Mouse (Mus musculus) hindlimb bud, embryonic 11.5 days (tissue): Measurements from ENCODE around the gene Arl8b.

Experiments
- DNase-seq: peaks from one replicate; pipeline ENCODE4 v3.0.0-alpha.2; 2012; ENCODE audit warnings: low read depth, low spot score; ENCODE audit errors: extremely low spot score

The Arl8b gene

DNA sequence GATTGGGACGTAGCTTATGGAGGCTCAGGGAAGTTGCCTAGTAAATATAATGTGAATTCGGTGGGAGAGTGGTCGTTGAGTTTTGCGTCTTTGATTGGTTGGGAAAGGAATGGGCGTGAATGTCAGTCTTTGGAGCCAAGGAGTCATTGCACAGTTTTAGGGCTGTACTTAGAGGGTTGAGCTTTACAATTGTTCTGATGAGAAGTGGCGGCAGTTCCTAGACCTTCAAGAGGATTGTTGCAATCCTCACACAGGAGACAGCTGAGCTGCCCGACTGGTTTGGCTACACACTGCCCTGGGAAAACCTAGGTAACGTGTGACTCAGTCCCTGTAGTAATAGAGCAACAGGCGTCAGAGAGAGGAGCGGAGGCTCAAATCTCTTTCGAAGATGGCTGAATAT is 1.2 kb downstream of the Arl8b start:
- DNase-seq = no peak

DNA sequence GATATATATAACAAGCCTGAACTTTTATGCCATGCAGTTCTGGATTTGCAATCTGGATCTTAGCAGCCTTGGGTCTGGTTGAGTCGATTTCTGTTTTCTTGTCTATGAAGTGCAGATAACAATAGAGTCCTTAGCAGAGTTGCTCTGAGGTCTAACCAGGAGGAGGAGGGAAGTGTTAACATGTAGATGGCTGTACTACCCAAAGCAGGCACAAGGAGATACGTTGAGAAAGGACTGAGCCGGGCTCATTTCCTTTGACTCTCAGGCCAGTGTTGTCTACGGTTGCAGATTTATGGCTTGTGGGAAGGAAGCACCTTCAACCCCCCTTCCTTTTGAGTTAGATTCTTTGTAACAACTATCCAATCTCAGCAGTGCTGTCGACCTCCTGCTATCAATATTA is 1.9 kb downstream of the Arl8b start:
- DNase-seq = no peak

DNA sequence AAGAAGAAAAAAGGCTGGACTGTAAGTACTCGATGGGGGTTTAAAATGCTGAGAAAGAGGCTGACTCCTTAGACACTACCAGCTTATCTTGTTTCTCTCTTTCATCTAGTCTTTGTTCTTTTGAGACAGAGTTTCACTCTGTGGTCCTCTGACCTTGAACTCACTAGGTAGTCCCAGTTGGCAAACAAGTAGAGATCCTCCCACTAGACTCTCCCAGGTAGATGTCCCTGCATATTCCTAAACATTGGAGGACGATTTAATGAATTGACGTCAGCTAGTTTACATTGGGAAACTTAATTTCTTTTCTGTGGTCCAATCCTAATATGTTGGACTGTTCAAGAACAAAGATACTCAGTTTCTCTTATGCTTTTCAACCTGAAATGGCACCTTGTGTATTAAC is 2.7 kb downstream of the Arl8b start:
- no peak for DNase-seq

DNA sequence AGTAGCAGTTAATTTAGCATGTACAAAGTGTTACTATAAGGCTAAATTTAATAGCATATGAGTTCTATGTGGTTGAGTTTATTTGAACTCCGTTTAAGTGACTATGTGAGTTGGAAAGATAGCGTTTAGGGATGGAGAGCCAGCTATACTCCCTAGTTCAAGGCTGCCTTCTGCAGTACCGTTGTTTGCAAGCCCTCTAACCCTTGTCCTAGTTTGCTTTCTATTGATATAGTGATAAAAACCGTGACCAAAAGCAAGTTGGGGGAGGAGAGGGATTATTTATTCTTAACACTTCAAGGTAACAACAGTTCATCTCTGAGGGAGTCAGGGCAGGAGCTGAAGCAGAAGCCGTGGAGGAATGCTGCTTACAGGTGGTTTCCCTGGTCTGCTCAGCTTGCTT is 8.6 kb downstream of the Arl8b start:
- no peak for DNase-seq

DNA sequence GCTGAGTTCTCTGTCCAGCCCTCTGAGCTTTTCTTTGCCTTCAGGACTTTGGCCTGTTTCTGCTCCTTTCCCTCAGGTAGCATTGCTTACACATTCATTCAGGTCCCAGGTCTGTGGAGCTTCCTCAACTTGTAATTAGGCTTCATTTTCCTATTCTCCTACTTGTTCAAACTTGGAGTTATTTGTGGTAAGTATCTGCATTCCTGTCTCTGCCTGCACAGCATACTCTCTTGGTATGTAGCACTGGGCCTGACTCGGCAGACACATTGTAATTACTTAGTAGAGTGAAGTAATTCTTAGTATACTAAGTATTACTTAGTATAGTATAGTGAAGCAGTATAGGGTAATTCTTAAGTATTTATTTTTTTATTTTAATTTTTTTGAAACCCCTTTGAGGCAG is 13.0 kb downstream of the Arl8b start:
- no peak for DNase-seq

DNA sequence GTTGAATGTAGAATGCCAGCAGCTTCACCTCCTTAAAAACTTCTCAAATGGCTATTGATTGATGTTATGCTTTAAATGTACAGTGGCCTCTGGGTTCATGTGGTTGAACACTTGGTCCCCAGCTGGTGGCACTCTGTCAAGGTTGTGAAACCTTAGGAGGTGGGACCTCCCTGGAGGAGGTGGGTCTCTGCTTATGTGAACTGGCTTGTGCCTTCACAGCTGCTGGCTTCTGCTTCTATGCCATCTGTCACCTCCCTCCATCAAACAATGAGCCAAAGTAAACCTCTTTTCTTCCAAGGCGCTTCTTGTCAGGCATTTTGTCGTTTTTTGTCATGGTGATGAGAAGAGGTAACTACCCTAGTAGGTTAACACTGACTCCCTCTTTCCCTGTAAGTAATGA is 13.8 kb downstream of the Arl8b start:
- no peak for DNase-seq

DNA sequence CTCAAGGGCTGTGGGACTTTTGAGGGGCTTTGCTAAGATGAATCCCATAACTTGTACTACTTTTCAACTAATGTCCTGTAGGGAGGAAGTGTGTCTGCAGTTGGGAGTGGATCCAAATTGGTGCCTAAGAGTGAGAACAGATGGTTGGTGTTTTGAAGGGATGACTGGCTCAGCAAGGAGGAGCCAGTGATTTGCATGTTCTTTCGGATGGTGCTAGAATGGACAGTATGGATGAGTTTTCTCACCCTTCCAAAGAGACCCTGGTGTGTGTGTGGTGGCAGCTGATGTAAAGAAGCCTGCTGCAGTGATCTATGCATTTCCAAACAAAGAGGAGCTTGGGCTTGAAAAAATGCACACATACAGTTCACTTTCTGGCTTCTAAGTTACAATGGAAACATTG is 22.3 kb downstream of the Arl8b start:
- no peak for DNase-seq

DNA sequence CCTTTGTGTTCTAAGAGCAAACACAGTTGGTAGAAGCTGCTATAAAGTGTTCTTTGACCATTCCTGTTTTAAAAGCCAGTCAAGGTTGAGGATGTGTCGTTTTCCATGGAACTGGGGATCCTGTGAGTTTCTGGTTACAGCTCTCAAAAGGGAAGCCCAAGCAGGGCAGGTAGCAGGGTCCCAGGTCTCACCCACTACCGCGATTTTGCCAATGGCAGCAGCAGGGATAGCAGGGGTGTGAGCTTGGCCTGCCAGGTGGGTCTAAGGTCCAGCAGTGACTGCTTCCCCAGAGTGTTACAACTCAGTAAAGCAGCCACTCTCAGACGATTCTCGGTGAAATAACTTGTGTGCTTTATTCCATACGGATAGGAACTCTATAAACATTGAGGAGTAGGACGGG is 23.0 kb downstream of the Arl8b start:
- DNase-seq = no peak

DNA sequence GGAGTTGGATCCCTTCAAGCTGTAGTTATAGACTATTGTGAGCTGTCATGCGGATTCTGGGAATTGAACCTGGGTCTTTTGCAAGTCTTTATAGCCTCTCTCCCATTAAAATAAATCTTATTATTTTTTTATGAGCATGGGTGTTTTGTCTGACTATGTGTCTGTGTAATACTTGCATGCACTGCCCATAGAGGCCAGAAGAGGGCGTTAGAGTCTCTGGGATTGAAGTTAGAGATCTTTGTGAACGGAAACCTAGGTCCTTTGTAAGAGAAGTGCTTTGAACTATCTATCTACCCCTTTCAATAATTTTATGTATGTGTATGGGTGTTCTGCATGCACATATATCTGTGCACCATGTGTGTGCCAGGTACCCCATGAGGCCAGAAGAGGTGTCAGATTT is 24.5 kb downstream of the Arl8b start:
- DNase-seq = no peak

DNA sequence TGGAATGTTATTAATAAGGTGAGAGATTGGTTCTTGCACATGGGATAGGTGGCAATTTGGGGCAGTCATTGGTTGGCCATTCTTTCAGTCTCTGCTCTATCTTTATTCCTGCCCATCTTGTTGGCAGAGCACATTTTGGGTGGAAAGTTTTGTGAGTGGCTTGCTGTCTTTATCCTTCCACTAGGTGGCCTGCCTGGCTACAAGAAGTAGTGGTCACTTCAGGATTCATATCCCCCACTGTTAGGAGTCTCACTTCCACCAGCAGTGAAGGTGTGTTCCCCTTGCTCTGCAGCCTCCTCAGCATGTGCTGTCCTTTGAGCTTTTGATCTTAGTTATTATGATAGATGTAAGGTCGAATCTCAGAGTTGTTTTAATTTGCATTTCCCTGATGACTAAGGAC is 25.9 kb downstream of the Arl8b start:
- DNase-seq = no peak

DNA sequence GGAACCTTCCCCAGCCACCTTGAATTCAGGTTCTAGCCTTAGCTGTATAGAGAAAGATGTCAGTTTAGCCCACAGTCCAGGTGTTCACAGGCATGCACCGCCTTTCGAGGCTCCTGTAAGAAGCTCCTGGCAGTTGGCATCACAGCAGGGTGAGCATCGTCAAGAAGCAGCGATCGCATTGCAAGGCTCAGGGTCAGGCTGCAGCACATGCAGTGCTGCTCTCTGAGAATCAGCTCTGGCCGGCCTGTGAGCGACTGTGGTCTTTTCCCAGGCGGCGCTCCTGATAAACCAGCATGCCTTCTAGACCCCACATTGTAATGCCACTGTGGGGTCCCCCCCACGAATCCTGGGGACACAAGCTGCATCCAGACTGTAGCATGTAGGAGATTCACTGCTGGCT is 27.3 kb downstream of the Arl8b start:
- no peak for DNase-seq

DNA sequence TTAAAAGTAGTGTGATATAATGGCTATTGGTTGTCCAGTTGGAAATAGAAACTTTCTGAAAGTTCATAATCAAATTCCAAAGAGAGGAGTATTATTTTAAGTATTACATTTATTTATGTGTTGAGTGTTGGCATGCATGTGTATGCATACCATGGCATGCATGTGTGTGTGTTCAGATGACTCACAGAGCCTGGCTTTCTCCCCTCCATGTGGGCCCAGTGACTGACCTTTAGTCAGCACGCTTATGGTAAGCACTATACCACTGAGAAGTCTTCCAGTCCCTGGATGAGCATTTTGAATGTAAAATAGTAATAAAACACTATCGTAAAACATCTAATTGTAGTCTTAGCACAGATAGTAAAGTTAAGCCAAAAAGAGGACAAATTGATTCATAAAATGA is 29.2 kb downstream of the Arl8b start:
- no peak for DNase-seq

DNA sequence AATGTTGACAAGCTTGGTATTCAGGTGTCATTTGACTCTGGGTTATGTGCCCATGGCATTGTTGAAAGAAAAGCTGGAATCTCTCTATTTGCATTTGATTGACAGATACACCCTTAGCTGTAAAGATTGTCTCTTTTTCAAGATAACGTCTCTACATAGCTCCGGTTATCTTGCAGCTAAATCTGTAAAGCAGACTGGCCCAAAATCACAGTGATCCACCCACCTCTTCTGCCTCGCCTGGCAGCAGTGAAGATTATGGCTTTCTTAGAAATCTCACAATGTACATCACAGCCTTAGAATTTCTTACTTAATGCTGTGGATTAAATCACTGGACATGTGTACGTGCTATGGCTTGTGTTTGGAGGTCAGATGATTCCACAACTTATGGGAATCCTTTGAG is 34.6 kb downstream of the Arl8b start:
- no peak for DNase-seq

DNA sequence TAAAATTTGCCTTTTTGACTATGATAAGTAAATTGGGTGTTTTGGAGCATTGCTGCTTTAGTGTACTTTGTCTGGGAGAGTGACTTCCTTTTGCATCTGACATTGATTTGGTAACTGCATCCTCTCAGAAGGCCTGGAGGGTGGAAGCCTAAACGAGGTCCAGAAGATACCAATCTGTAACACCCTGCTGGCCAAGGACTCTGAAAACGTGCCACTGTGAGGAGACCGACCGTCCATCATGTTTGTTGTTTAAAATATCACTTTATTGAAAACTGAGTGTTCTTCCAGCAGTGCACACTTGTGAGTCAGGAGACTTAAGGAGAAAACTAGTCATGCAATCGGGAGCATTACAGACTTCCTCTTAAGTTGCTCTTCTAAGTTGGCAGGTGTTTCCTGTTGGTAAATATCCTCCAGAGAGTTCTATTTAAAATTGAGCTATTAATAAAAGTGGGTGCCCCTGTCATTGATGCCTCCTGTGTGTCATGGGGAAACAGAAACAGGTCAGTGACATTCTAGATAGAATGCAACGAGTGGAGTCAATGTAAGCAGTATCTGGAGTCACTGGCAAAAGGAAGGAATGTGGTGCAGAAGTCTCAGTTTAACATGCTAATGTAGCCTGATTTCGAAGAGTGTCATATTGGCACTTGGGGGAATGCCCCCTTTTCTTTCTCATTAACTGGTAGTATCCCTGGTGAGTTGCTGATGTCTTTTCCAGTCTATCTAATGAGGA is 42.1 kb downstream of the Arl8b start:
- no peak for DNase-seq

DNA sequence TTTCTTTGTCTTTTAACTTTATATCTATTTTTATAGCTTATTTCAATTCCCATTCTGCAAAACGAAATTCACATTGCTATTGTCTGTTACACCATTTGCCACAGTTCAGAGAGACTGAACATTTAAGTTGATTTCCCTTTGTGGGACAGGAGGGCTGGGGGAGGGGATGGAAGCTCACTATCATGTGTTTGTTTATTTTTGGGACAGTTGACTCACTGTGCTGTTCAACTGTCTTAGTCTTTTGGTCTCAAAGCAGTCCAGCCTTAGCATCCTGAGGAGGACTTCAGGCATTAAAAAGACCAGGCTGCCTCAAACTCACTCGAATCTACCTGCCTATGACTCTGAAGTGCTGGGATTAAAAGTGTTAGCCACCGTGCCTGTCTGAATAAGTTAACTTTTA is 43.2 kb downstream of the Arl8b start:
- no peak for DNase-seq

DNA sequence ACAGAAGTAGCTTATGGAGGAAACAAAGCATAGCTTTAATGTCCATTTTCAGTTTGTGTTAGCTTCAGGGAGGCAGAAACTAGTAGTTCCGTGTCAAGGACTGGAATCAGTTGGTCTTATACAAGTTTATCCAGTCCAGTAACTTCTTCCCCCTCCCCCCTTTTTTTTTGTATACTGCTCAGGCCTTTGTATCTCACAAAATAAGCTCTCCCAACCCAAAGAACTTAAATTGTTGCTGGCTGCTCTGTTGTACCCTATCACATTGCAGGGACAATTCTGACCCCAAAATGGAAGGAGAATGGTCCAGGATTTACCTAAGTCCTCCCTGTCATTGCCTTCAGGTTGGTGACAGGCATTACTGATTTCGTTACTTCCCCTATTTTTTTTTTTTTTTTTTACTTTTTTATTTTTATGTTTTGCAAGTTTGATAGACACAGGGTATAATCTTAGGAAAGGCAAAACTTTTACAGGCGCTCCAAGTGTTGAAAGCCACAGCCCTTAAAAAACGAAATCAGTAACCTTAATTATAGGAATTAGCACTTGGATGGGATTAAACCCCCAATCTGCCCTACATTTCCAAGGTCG is 44.5 kb downstream of the Arl8b start:
- DNase-seq = no peak

DNA sequence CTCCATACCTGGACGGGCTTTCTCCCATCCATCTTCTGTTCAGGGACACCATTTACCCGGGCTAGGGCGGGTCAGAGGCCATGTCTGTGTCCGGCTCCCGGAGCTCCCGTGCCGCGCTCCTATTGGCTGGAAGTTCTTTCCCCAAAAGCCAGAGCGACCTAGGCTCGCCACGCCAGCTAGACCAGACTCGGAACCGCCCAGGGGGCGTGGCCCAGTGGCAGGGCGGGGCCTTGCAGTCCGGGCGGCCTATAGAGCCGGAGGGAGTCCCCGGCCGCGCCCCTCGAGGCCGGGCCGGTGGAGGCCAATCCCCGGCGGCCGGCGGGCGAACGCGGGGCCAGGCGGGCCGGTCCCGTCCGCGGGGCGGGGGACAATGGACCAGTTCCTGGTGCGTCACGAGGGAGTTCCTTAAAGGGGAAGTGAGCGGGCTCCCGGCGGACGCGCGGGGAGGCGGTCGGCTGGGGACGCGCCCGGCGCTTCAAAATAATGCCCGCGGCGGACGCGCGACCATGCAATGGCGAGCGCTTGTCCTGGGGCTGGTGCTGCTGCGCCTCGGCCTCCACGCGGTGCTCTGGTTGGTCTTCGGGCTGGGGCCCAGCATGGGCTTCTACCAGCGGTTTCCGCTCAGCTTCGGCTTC is 45.5 kb downstream of the Arl8b start, which contains the start of gene Edem1:
Edem1 (plus strand) TSS at position 408 of the 635 bp plus-strand sequence.
- DNase-seq = peak; percentile 89

DNA sequence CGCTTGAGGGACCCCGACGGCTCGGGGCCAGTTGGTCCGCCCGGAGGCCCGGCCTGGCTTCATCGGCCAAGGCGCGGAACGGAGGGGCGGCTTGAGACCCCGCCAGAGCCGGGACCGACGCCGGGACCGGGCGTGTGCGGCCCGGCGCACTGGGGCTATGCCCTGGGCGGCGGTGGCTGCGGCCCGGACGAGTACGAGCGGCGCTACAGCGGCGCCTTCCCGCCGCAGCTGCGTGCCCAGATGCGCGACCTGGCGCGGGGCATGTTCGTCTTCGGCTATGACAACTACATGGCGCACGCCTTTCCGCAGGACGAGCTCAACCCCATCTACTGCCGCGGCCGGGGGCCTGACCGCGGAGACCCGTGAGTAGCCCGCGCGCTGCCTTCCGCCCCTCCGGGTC is 46.0 kb downstream of the Arl8b start:
- DNase-seq = no peak

DNA sequence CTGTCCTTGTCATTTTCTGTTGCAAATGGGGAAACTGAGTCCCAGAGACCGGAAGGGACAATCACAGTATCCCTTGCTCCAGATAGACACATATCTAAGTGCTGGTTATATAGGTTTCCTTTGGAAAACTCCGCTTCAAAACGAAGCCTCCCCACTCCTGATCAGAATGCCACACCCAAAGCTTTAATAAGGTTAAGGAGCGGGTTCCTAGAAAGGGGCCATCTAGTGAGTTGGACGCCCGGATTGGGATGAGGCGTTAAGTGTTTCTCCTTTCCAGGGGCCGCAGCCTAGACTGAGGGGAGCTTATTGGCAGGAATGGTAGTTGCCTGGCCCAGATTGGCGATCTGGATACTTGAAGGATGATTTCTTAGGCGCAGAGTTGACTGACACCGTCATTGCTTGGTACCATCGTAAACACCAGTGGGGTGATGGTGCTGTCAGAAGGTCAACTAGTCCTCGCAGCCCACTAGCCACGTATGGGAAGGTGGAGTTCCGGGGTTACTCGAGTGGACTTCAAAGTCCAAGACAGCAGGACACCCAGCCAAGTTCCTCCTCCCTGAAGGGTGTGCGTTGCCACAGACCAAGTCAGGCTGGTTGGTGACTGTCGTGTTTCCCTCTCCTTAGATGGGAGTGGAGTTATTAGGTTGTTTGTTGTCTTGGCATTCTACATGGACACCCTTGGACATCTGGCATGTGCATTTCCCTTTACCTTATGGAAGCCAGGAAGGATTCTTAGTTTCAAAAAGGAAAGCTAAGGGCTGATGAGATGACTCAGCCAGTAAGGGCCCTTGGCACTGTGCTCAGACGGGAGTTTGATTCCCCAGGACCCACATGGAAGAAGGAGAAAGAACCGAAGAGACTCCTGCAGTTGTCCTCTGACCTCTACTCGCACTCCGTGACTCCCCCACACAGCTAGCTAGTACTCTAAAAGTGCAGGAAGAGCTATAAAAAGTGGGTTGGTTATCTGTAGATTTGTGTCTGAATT is 46.8 kb downstream of the Arl8b start:
- DNase-seq = no peak

DNA sequence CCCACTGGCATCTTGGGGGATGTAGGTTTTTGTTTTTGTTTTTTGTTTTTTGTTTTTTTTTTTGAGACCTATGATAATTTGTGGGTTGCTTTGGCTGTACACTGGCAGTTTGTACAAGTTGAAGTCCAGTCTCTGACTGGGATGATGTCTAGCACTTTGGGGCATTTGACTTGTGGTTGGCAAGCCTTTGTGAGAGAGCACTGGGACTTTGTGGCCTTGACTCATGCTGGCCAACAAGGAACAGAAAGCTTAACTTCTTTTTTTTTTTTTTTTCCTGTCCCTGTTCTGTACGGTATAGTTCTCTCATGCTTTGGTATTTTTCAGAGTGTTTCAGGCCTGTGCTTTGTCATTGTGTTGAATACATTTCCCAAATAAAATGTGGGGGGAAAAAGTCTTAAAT is 49.3 kb downstream of the Arl8b start:
- DNase-seq = no peak

DNA sequence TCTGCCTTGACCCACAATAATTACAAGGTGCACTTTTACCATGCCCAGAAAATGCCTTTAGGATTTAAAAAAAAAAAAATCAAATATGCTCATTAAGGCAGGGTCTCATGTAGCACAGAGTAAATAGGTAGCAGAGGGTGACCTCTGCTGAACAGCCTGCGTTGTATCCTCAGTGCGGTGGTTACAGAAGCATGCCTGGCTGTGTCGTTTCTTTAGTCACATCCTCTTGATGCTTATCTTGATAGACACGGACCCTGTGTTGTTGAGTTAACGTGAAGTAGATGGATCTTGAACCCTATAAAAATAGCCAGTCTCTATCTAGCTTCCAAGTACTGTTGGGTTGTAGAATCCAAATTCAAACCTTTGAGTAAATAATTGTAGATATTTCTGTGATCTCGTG is 50.1 kb downstream of the Arl8b start:
- DNase-seq = no peak
